Comparison of ENCODE assay signal across 22 mouse cellular contexts in the genomic region with DNA sequence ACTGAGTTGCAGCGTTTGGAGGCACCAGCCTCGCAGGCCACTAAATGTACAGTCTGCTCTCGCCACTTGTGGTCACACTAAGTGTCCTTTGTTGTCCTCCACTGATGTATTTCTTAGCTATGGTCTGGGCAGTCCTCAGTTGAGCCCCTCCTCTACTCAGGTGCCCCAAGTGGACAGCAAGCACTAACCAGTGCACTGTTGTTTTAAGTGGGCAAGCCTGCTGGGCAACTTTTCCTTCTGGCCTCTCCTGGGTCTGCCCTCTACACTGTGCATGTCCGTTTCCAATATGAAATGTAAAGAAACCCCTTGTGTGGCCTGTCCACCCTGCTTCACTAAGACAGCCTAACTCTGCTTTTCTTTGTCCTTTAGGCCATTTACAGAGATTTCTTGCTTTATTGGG. TPM values are rescaled to one million over a fixed set of nuclear protein-coding genes. Genes with fewer than 3 reads are reported as not detected.
DNase-seq lines count a peak whose midpoint lies in the region; ATAC-seq and TF ChIP-seq lines count a peak whose summit lies in the region.
"Had no signal": no experiment of that assay in that cellular context is flagged by ENCODE, and none has a peak within 500 bp of the region (broad histone marks: within the 10 kb centered on the region; RNA-seq: fewer than 3 reads in every experiment).

No protein-coding gene starts in this region.

- H3K4me1 ChIP-seq in lung, embryonic 16.5 days (replicated peaks; ENCODE audit: control insufficient read depth, insufficient read depth, low read length): peaks cover 15% of the 10 kb centered on the region
- H3K4me1 ChIP-seq in stomach, postnatal 0 days (replicated peaks; ENCODE audit: control insufficient read depth, insufficient read depth): no peaks in the 10 kb centered on the region

- 57% methylated on average over 4 of the region's 4 CpGs for WGBS in lung, embryonic 16.5 days
- 80% methylated on average over 4 of the region's 4 CpGs for WGBS in stomach, postnatal 0 days

- no peak for TF ChIP-seq CTCF in stomach, postnatal 0 days (IDR thresholded peaks at IDR 0.05; ENCODE audit: low read depth)

- peak; percentile 6 for DNase-seq in kidney, postnatal 10 days
- no peak for DNase-seq in kidney, adult 11 months
- peak; percentile 75 for DNase-seq in lung, postnatal 25 days (ENCODE audit: low spot score)
- no peak for DNase-seq in stomach, postnatal 0 days (ENCODE audit: low spot score)
- DNase-seq in spleen, postnatal 14 days (ENCODE audit: low spot score in 2 of 2): no peak
- no peak for DNase-seq in left cerebral cortex, adult 9 months (ENCODE audit: low spot score in 2 of 2)
- DNase-seq in testis, postnatal 10 days (ENCODE audit: low spot score): no peak
- DNase-seq: adrenal gland, postnatal 14 days; cerebellum, adult 11-12 months; cerebellum, adult 9-10 months; cerebellum, postnatal 25 days; heart, adult 2 months; heart, postnatal 14 days had no signal

- peak overlapping the region; percentile 91 for H3K27ac ChIP-seq in lung, embryonic 16.5 days (ENCODE audit: low read length)
- no peak overlapping the region for H3K27ac ChIP-seq in stomach, postnatal 0 days (replicated peaks)
- H3K27ac ChIP-seq: embryonic facial prominence, embryonic 13.5 days; heart, adult 2 months; heart, embryonic 15.5 days; hindbrain, embryonic 14.5 days had no signal

- peaks cover 26% of the 10 kb centered on the region for H3K36me3 ChIP-seq in lung, embryonic 16.5 days (ENCODE audit: control insufficient read depth, insufficient read depth, low read length)
- peaks cover 32% of the 10 kb centered on the region; the same call in 1 of the 2 replicates for H3K36me3 ChIP-seq in stomach, postnatal 0 days (ENCODE audit: control insufficient read depth, insufficient read depth, low read length)

- H3K4me2 ChIP-seq in lung, embryonic 16.5 days (ENCODE audit: low read depth, low read length): no peak overlapping the region
- H3K4me2 ChIP-seq in stomach, postnatal 0 days (replicated peaks; ENCODE audit: low read depth): no peak overlapping the region
- H3K4me2 ChIP-seq: embryonic facial prominence, embryonic 13.5 days; heart, embryonic 11.5 days; heart, embryonic 15.5 days; hindbrain, embryonic 14.5 days had no signal

- H3K9me3 ChIP-seq in lung, embryonic 16.5 days (ENCODE audit: control insufficient read depth, low read length): no peaks in the 10 kb centered on the region
- H3K9me3 ChIP-seq in stomach, postnatal 0 days (ENCODE audit: control insufficient read depth, low read length): no peaks in the 10 kb centered on the region
- H3K9me3 ChIP-seq: embryonic facial prominence, embryonic 13.5 days; heart, embryonic 15.5 days had no signal

- H3K27me3 ChIP-seq in lung, embryonic 16.5 days (ENCODE audit: control insufficient read depth, insufficient read depth, low read depth, low read length): no peaks in the 10 kb centered on the region
- H3K27me3 ChIP-seq in stomach, postnatal 0 days (ENCODE audit: control insufficient read depth, insufficient read depth, low read length): no peaks in the 10 kb centered on the region
- H3K27me3 ChIP-seq: CH12.LX; embryonic facial prominence, embryonic 13.5 days; heart, embryonic 15.5 days; Patski had no signal

- H3K4me3 ChIP-seq in lung, embryonic 16.5 days (ENCODE audit: low read length): no peak overlapping the region
- no peak overlapping the region for H3K4me3 ChIP-seq in stomach, postnatal 0 days (ENCODE audit: low read depth, low read length)
- H3K4me3 ChIP-seq: embryonic facial prominence, embryonic 13.5 days; heart, adult 2 months; heart, embryonic 15.5 days had no signal

- TF ChIP-seq EP300 in stomach, postnatal 0 days (optimal IDR thresholded peaks at IDR 0.05): no peak

- peak; percentile 80 for ATAC-seq in lung, embryonic 16.5 days (ENCODE audit: low read depth)
- peak; percentile 28; the same call in 1 of the 2 replicates for ATAC-seq in stomach, postnatal 0 days (ENCODE audit: low FRiP score, low TSS enrichment)
- ATAC-seq: activated CD4-positive, CD25-positive, alpha-beta regulatory T cell, adult 4 months; forebrain, embryonic 14.5 days; Patski had no signal

- peak overlapping the region; percentile 34; the same call in 1 of the 2 replicates for H3K9ac ChIP-seq in lung, embryonic 16.5 days (ENCODE audit: low read length)
- H3K9ac ChIP-seq in stomach, postnatal 0 days (ENCODE audit: low read length): no peak overlapping the region
- H3K9ac ChIP-seq: embryonic facial prominence, embryonic 13.5 days; heart, embryonic 15.5 days; hindbrain, embryonic 14.5 days had no signal

RNA-seq across cellular contexts. Expression of a gene that starts 15.0 kb away (rescaled TPM):
- 0.34 and 0.40 TPM in 2 replicates for polyA plus RNA-seq in lung, embryonic 16.5 days (2015; fragmentation: Nextera tagmentation; extraction: Ambion mirVana)
- polyA plus RNA-seq in stomach, postnatal 0 days (2015; fragmentation: Nextera tagmentation; extraction: Ambion mirVana): 0.39 and 0.73 TPM in 2 replicates
- polyA plus RNA-seq: activated CD4-positive, CD25-positive, alpha-beta regulatory T cell, adult 4 months; heart, embryonic 15.5 days had no signal

RNA-seq across cellular contexts. Expression of a gene that starts 21.8 kb away (rescaled TPM):
- polyA plus RNA-seq in lung, embryonic 16.5 days (2015; fragmentation: Nextera tagmentation; extraction: Ambion mirVana): 77.9 and 81.2 TPM in 2 replicates
- polyA plus RNA-seq in stomach, postnatal 0 days (2015; fragmentation: Nextera tagmentation; extraction: Ambion mirVana): 63.7 and 64.7 TPM in 2 replicates

RNA-seq across cellular contexts. Expression of a gene that starts 50.8 kb away (rescaled TPM):
- 73.3 and 81.6 TPM in 2 replicates for polyA plus RNA-seq in lung, embryonic 16.5 days (2015; fragmentation: Nextera tagmentation; extraction: Ambion mirVana)
- 123 and 131 TPM in 2 replicates for polyA plus RNA-seq in stomach, postnatal 0 days (2015; fragmentation: Nextera tagmentation; extraction: Ambion mirVana)
- polyA plus RNA-seq: activated CD4-positive, CD25-positive, alpha-beta regulatory T cell, adult 4 months had no signal

Comparison
In these comparisons a context has a peak if more than half of its experiments do, and no peak if none do; other contexts are left out.
1. DNase-seq: peak in kidney, postnatal 10 days (single experiment) and lung, postnatal 25 days (single experiment); none in kidney, adult 11 months (single experiment), stomach, postnatal 0 days (single experiment), spleen, postnatal 14 days (0 of 2), left cerebral cortex, adult 9 months (0 of 2) and testis, postnatal 10 days (single experiment).